ENCODE assay signal across 19 mouse cellular contexts in the genomic region with DNA sequence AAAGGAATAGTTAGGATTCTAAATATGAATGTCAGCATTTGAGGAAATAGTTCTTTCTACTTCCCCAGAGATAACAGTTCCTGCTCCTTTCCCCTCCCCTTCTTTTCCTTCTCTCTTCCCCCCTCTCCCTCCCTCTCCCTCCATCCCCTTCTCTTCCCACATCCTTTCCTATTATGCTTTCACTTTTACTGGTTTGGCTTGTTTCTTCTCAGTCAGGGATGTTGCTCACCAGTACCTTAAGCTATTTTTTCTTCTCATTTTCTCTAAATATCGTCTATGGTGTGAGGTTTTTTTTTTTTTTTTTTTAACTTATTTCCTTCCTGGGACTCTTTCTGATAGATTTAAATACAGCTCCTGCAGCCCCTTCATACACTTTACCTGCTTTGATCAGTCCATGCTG.
"Had no signal": no experiment of that assay in that cellular context is flagged by ENCODE, and none has a peak within 500 bp of the region (broad histone marks: within the 10 kb centered on the region; RNA-seq: fewer than 3 reads in every experiment).

No protein-coding gene starts in this region.

- H3K36me3 ChIP-seq: limb, embryonic 10.5 days; limb, embryonic 13.5 days; liver, embryonic 12.5 days; liver, embryonic 15.5 days; lung, embryonic 15.5 days; midbrain, embryonic 12.5 days; midbrain, embryonic 15.5 days; neural tube, embryonic 13.5 days had no signal

- H3K4me1 ChIP-seq: liver, embryonic 12.5 days; liver, embryonic 15.5 days had no signal

- H3K9ac ChIP-seq: limb, embryonic 13.5 days; liver, embryonic 12.5 days; liver, embryonic 15.5 days; lung, embryonic 15.5 days; midbrain, embryonic 12.5 days; midbrain, embryonic 15.5 days; neural tube, embryonic 13.5 days had no signal

- H3K9me3 ChIP-seq: limb, embryonic 10.5 days; limb, embryonic 13.5 days; liver, embryonic 12.5 days; liver, embryonic 15.5 days; lung, embryonic 15.5 days; midbrain, embryonic 12.5 days; midbrain, embryonic 15.5 days; neural tube, embryonic 13.5 days had no signal

- H3K4me3 ChIP-seq: layer of hippocampus, adult 2 months; limb, embryonic 10.5 days; limb, embryonic 13.5 days; liver, embryonic 12.5 days; liver, embryonic 15.5 days; lung, embryonic 15.5 days; midbrain, embryonic 12.5 days; midbrain, embryonic 15.5 days; neural tube, embryonic 13.5 days had no signal

- H3K4me2 ChIP-seq: limb, embryonic 13.5 days; liver, embryonic 12.5 days; liver, embryonic 15.5 days; lung, embryonic 15.5 days; midbrain, embryonic 12.5 days; midbrain, embryonic 15.5 days; neural tube, embryonic 13.5 days had no signal

- ATAC-seq: liver, embryonic 12.5 days; midbrain, embryonic 15.5 days had no signal

- H3K27me3 ChIP-seq: limb, embryonic 13.5 days; liver, embryonic 12.5 days; liver, embryonic 15.5 days; lung, embryonic 15.5 days; midbrain, embryonic 12.5 days; midbrain, embryonic 15.5 days; neural tube, embryonic 13.5 days had no signal

- H3K27ac ChIP-seq: kidney, postnatal 0 days; layer of hippocampus, adult 2 months; limb, embryonic 10.5 days; limb, embryonic 13.5 days; liver, embryonic 12.5 days; liver, embryonic 15.5 days; lung, embryonic 15.5 days; midbrain, embryonic 12.5 days; midbrain, embryonic 15.5 days; neural tube, embryonic 13.5 days had no signal

- DNase-seq: kidney, postnatal 25 days; layer of hippocampus, adult 9-11 months; layer of hippocampus, postnatal 36 days; liver; lung, adult 18-20 months; lung, postnatal 10 days; lung, postnatal 36 days; thymus, adult 18-20 months; thymus, postnatal 36 days had no signal
